Comparison of ENCODE assay signal across 8 mouse cellular contexts in the genomic region with DNA sequence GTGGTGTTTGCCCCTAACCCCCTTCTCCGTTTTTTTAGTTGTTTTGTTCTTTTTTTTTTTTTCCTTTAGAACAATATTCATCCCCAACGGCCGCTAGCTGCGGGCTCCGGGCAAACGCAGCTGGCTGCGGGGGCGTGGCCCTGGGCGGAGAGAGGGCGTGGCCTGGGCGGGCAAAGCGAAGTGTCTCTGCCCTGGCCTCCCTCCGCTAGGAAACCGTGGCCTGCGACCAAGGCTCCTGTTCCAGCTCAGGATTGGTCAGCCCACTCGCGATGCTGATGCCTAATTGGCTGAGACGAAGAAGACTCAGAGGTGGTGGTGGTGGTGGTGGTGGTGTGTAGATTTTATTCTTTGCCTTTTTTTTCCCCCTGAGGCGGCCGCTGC. TPM values are rescaled to one million over a fixed set of nuclear protein-coding genes. Genes with fewer than 3 reads are reported as not detected.
DNase-seq lines count a peak whose midpoint lies in the region; ATAC-seq and TF ChIP-seq lines count a peak whose summit lies in the region.

A gene (minus strand): TSS at position 141 of the 381 bp plus-strand sequence.

- H3K27me3 ChIP-seq in G1E (ENCODE audit: insufficient read depth, low read length): peaks cover 27% of the 10 kb centered on the region
- H3K27me3 ChIP-seq in forebrain, postnatal 0 days (ENCODE audit: insufficient read depth, low read length): no peaks in the 10 kb centered on the region
- peaks cover 44% of the 10 kb centered on the region for H3K27me3 ChIP-seq in lung, embryonic 15.5 days

- H3K9ac ChIP-seq in forebrain, postnatal 0 days: peak within 1 kb of the TSS; percentile 53
- H3K9ac ChIP-seq in lung, embryonic 15.5 days: peak within 1 kb of the TSS; percentile 25; the same call in 1 of the 2 replicates

- 0% methylated on average over 20 of the region's 20 CpGs for WGBS in forebrain, postnatal 0 days
- WGBS in lung, embryonic 15.5 days: 0% methylated on average over 20 of the region's 20 CpGs

- H3K27ac ChIP-seq in forebrain, postnatal 0 days (ENCODE audit: low read depth, low read length): peak within 1 kb of the TSS; percentile 41; the same call in 1 of the 2 replicates
- H3K27ac ChIP-seq in lung, embryonic 15.5 days: no peak within 1 kb of the TSS

- peak; percentile 20 for DNase-seq in G1E (ENCODE audit: low spot score)
- DNase-seq in cerebellum, adult 18-20 months: peak; percentile 81 to 90
- peak; percentile 87 for DNase-seq in forebrain, postnatal 0 days
- peak; percentile 97 for DNase-seq in heart, postnatal 4 days
- DNase-seq in layer of hippocampus, adult 8-10 months (ENCODE audit: low spot score in 2 of 2): peak; percentile 88 to 92
- peak; percentile 92 for DNase-seq in ovary, adult 18-20 months (ENCODE audit: low spot score)
- peak; percentile 95 to 97 for DNase-seq in thymus, postnatal 10 days (ENCODE audit: low spot score in 2 of 2)

- ATAC-seq in G1E (ENCODE audit: extremely low read depth, insufficient number of reproducible peaks, low FRiP score, poor library complexity, severe bottlenecking): peak; percentile 68
- peak; percentile 80 for ATAC-seq in forebrain, postnatal 0 days
- ATAC-seq in lung, embryonic 15.5 days (ENCODE audit: borderline replicate concordance, extremely low read depth, low FRiP score, low TSS enrichment): peak; percentile 86

- TF ChIP-seq CTCF in G1E (IDR thresholded peaks at IDR 0.05; ENCODE audit: low read depth, low read length): no peak
- 0 out of 2 replicates have a peak, but pooled peaks have one; percentile 15 for TF ChIP-seq CTCF in forebrain, postnatal 0 days (IDR thresholded peaks at IDR 0.05; ENCODE audit: low read depth)

- peak within 1 kb of the TSS; percentile 41; the same call in 1 of the 2 replicates for H3K4me3 ChIP-seq in G1E (ENCODE audit: low read depth, low read length)
- H3K4me3 ChIP-seq in forebrain, postnatal 0 days (ENCODE audit: low read depth, low read length): peak within 1 kb of the TSS; percentile 48
- peak within 1 kb of the TSS; percentile 40 for H3K4me3 ChIP-seq in lung, embryonic 15.5 days

- peaks cover 9% of the 10 kb centered on the region for H3K4me1 ChIP-seq in G1E (ENCODE audit: insufficient read depth, low read depth, low read length)
- H3K4me1 ChIP-seq in forebrain, postnatal 0 days (ENCODE audit: insufficient read depth): peaks cover 37% of the 10 kb centered on the region
- peaks cover 36% of the 10 kb centered on the region for H3K4me1 ChIP-seq in lung, embryonic 15.5 days

- peak within 1 kb of the TSS; percentile 94 for H3K4me2 ChIP-seq in forebrain, postnatal 0 days (ENCODE audit: low read depth)
- H3K4me2 ChIP-seq in lung, embryonic 15.5 days: peak within 1 kb of the TSS; percentile 91

- no peaks in the 10 kb centered on the region for H3K9me3 ChIP-seq in G1E (replicated peaks)
- no peaks in the 10 kb centered on the region for H3K9me3 ChIP-seq in forebrain, postnatal 0 days (ENCODE audit: low read length)
- no peaks in the 10 kb centered on the region for H3K9me3 ChIP-seq in lung, embryonic 15.5 days

- no peaks in the 10 kb centered on the region for H3K36me3 ChIP-seq in G1E (replicated peaks)
- H3K36me3 ChIP-seq in forebrain, postnatal 0 days (ENCODE audit: insufficient read depth): no peaks in the 10 kb centered on the region
- no peaks in the 10 kb centered on the region for H3K36me3 ChIP-seq in lung, embryonic 15.5 days

RNA-seq across cellular contexts. Expression of the gene that starts here (rescaled TPM):
- total RNA-seq in G1E (2014; fragmentation: Nextera tagmentation): 126 and 146 TPM in 2 replicates
- 116 and 128 TPM in 2 replicates for total RNA-seq in G1E (2017)
- 24.2 and 26.1 TPM in 2 replicates for polyA plus RNA-seq in G1E (2012)
- 120 and 150 TPM in 2 replicates for total RNA-seq in forebrain, postnatal 0 days (2014; rRNA removed)
- 10.3 and 12.2 TPM in 2 replicates for polyA plus RNA-seq in forebrain, postnatal 0 days (2015; fragmentation: Nextera tagmentation; extraction: Ambion mirVana)
- total RNA-seq in heart, postnatal 4 days (2021): 10 to 100 TPM; 71.1 to 78.7 TPM
- 100 to 1,000 TPM; 192 to 215 (median 201) TPM for total RNA-seq in layer of hippocampus, adult 8-10 months (2022)
- 7.2 TPM in 2 replicates for polyA plus RNA-seq in lung, embryonic 15.5 days (2015; fragmentation: Nextera tagmentation; extraction: Ambion mirVana)

Comparison
In these comparisons a context has a peak if more than half of its experiments do, and no peak if none do; other contexts are left out.
1. DNase-seq: peak in every context shown above with its lines; median percentile 97 in heart, postnatal 4 days; 96 in thymus, postnatal 10 days; 92 in ovary, adult 18-20 months; 90 in layer of hippocampus, adult 8-10 months; 87 in forebrain, postnatal 0 days; 86 in cerebellum, adult 18-20 months; 20 in G1E.